Mouse (Mus musculus) liver, embryonic 11.5 days (tissue): ENCODE measurements around the gene Eid3. TPM values are rescaled to one million over a fixed set of nuclear protein-coding genes. Genes with fewer than 3 reads are reported as not detected.

Experiments used
- ATAC-seq: fragments of 200-750 bp; cut with Nextera tagmentation; replicated peaks from 2 replicates; pipeline ENCODE4 v1.8.0; 2017; ENCODE audit warnings: moderate number of reproducible peaks, mild to moderate bottlenecking, moderate TSS enrichment, moderate library complexity; ENCODE audit not compliant: low FRiP score
- DNase-seq: peaks from one replicate; pipeline ENCODE4 v3.0.0-alpha.2; 2017; ENCODE audit warnings: low spot score
- H3K27ac ChIP-seq: fragments of 300-500 bp; sonication (generic); 2 replicates; pipeline ENCODE4 v1.5.1; 2014; ENCODE audit warnings: mild to moderate bottlenecking, low read depth, low read length, control low read depth
- H3K27me3 ChIP-seq: fragments of 300-500 bp; sonication (generic); replicated peaks from 2 replicates; pipeline ENCODE4 v1.6.1; 2014; ENCODE audit warnings: low read length, mixed read lengths; ENCODE audit not compliant: control insufficient read depth, insufficient read depth
- H3K36me3 ChIP-seq: fragments of 300-500 bp; sonication (generic); 2 replicates; pipeline ENCODE4 v1.6.1; 2014; ENCODE audit warnings: mild to moderate bottlenecking, low read length, moderate library complexity, mixed read lengths; ENCODE audit not compliant: control insufficient read depth, insufficient read depth
- H3K4me1 ChIP-seq: fragments of 300-500 bp; sonication (generic); replicated peaks from 2 replicates; pipeline ENCODE4 v1.6.1; 2014; ENCODE audit warnings: low read length, mixed read lengths; ENCODE audit not compliant: control insufficient read depth, insufficient read depth
- H3K4me2 ChIP-seq: fragments of 300-500 bp; sonication (generic); 2 replicates; pipeline ENCODE4 v1.6.1; 2014; ENCODE audit warnings: mild to moderate bottlenecking, control low read depth, moderate library complexity
- H3K4me3 ChIP-seq: fragments of 300-500 bp; sonication (generic); 2 replicates; pipeline ENCODE4 v1.5.1; 2014; ENCODE audit warnings: low read depth, low read length, control low read depth
- H3K9ac ChIP-seq: fragments of 300-500 bp; sonication (generic); 2 replicates; pipeline ENCODE4 v1.6.1; 2014; ENCODE audit warnings: low read depth, low read length, control low read depth
- H3K9me3 ChIP-seq: fragments of 300-500 bp; sonication (generic); 2 replicates; pipeline ENCODE4 v1.6.1; 2016; ENCODE audit warnings: low read length, inconsistent platforms, mixed read lengths; ENCODE audit not compliant: control insufficient read depth
- WGBS: fragments of 180-500 bp; shearing (Covaris S2); extraction: QIAGEN DNeasy Blood & Tissue Kit; methylation state at CpG from one replicate; pipeline ENCODE4 v1.1.7; 2014; 5-methylcytosine and 5-hydroxymethylcytosine counted together
- polyA plus RNA-seq: library from polyadenylated mRNA; unstranded; fragments of >200 nt; fragmentation: Nextera tagmentation; extraction: Ambion mirVana; gene quantifications from 2 replicates; pipeline ENCODE4 v1.2.1, GENCODE M21; 2014

Eid3 gene
- polyA plus RNA-seq, 1 experiment from 2014 or later, result 0.75 TPM

GRCm38 (mm10) chr10:82892442-82893055, 26.1 kb downstream of the Eid3 start:
- DNase-seq, result no peak
- H3K27ac ChIP-seq, result no peak overlapping the region
- peaks cover 51% of the 10 kb centered on the region for H3K36me3 ChIP-seq
- no peak overlapping the region for H3K4me2 ChIP-seq
- H3K9ac ChIP-seq, result no peak overlapping the region
- H3K4me3 ChIP-seq, result no peak overlapping the region
- H3K9me3 ChIP-seq, result no peaks in the 10 kb centered on the region
- ATAC-seq, result no peak
- peaks cover 11% of the 10 kb centered on the region for H3K4me1 ChIP-seq
- WGBS, result 88% methylated on average over 9 of the region's 9 CpGs
- no peaks in the 10 kb centered on the region for H3K27me3 ChIP-seq

GRCm38 (mm10) chr10:82893872-82894650, 27.6 kb downstream of the Eid3 start:
- Histone ChIP-seq H3K9ac (no peak overlapping the region), H3K36me3 (peaks cover 50% of the 10 kb centered on the region), H3K9me3 (no peaks in the 10 kb centered on the region), H3K4me2 (no peak overlapping the region), H3K4me3 (no peak overlapping the region), H3K4me1 (peaks cover 11% of the 10 kb centered on the region), H3K27ac (no peak overlapping the region), H3K27me3 (no peaks in the 10 kb centered on the region)
- DNase-seq, result no peak
- ATAC-seq, result no peak
- WGBS, result 70% methylated on average over 18 of the region's 18 CpGs

- WGBS, result 91% methylated on average over 13 of the region's 13 CpGs
- H3K9me3 ChIP-seq, result no peaks in the 10 kb centered on the region
- DNase-seq (no peak), ATAC-seq (no peak)
- no peak overlapping the region for H3K4me2 ChIP-seq
- no peaks in the 10 kb centered on the region for H3K27me3 ChIP-seq
- H3K36me3 ChIP-seq, result peaks cover 33% of the 10 kb centered on the region
- no peak overlapping the region for H3K27ac ChIP-seq
- peaks cover 3% of the 10 kb centered on the region; the same call in 1 of the 2 replicates for H3K4me1 ChIP-seq
- H3K4me3 ChIP-seq, result no peak overlapping the region
- no peak overlapping the region for H3K9ac ChIP-seq
Measured at GRCm38 (mm10) chr10:82897936-82898335, 31.5 kb downstream of the Eid3 start.

- Histone ChIP-seq H3K4me2 (no peak overlapping the region), H3K27ac (no peak overlapping the region), H3K4me3 (no peak overlapping the region), H3K9me3 (no peaks in the 10 kb centered on the region), H3K36me3 (peaks cover 31% of the 10 kb centered on the region), H3K4me1 (0 out of 2 replicates have a peak, but pooled peaks cover 3% of the 10 kb centered on the region), H3K27me3 (no peaks in the 10 kb centered on the region), H3K9ac (no peak overlapping the region)
- WGBS, result 54% methylated on average over 7 of the region's 7 CpGs
- ATAC-seq, result no peak
- DNase-seq, result no peak
Measured at GRCm38 (mm10) chr10:82898893-82899292, 32.5 kb downstream of the Eid3 start.

- Histone ChIP-seq H3K27ac (no peak overlapping the region), H3K4me1 (no peaks in the 10 kb centered on the region), H3K36me3 (peaks cover 22% of the 10 kb centered on the region), H3K4me2 (peak overlapping the region; percentile 61), H3K27me3 (no peaks in the 10 kb centered on the region), H3K9me3 (no peaks in the 10 kb centered on the region), H3K9ac (0 out of 2 replicates have a peak overlapping the region, but pooled peaks have one; percentile 1), H3K4me3 (peak overlapping the region; percentile 42)
- peak; percentile 60 for DNase-seq
- 28% methylated on average over 16 of the region's 16 CpGs for WGBS
- ATAC-seq, result peak; percentile 76
Measured at GRCm38 (mm10) chr10:82899810-82900421, 33.5 kb downstream of the Eid3 start.

GRCm38 (mm10) chr10:82900546-82900945, 34.1 kb downstream of the Eid3 start:
- Histone ChIP-seq H3K9ac (0 out of 2 replicates have a peak overlapping the region, but pooled peaks have one; percentile 1), H3K27me3 (no peaks in the 10 kb centered on the region; the same call in 1 of the 2 replicates), H3K4me2 (peak overlapping the region; percentile 61), H3K9me3 (no peaks in the 10 kb centered on the region), H3K4me1 (no peaks in the 10 kb centered on the region), H3K4me3 (peak overlapping the region; percentile 42), H3K36me3 (peaks cover 15% of the 10 kb centered on the region), H3K27ac (no peak overlapping the region)
- ATAC-seq (no peak), DNase-seq (no peak)
- 52% methylated on average over 7 of the region's 7 CpGs for WGBS

GRCm38 (mm10) chr10:82901436-82901835, 35.0 kb downstream of the Eid3 start:
- Histone ChIP-seq H3K9ac (no peak overlapping the region), H3K4me1 (no peaks in the 10 kb centered on the region), H3K27me3 (no peaks in the 10 kb centered on the region; the same call in 1 of the 2 replicates), H3K4me3 (no peak overlapping the region), H3K36me3 (peaks cover 8% of the 10 kb centered on the region), H3K9me3 (no peaks in the 10 kb centered on the region), H3K27ac (no peak overlapping the region), H3K4me2 (no peak overlapping the region)
- peak; percentile 58 for ATAC-seq
- 8% methylated on average over 7 of the region's 7 CpGs for WGBS
- DNase-seq, result peak; percentile 86

- ATAC-seq, result no peak
- H3K9ac ChIP-seq, result no peak overlapping the region
- no peak for DNase-seq
- H3K36me3 ChIP-seq, result no peaks in the 10 kb centered on the region
- no peak overlapping the region for H3K27ac ChIP-seq
- H3K4me1 ChIP-seq, result peaks cover 3% of the 10 kb centered on the region; the same call in 1 of the 2 replicates
- no peak overlapping the region for H3K4me2 ChIP-seq
- WGBS, result 82% methylated on average over 7 of the region's 7 CpGs
- peaks cover 4% of the 10 kb centered on the region for H3K27me3 ChIP-seq
- H3K9me3 ChIP-seq, result no peaks in the 10 kb centered on the region
- no peak overlapping the region for H3K4me3 ChIP-seq
Measured at GRCm38 (mm10) chr10:82908526-82908925, 42.1 kb downstream of the Eid3 start.
